Mouse (Mus musculus) MEL (cell line): ENCODE results near the gene Nop58. TPM values are rescaled to one million over a fixed set of nuclear protein-coding genes. Genes with fewer than 3 reads are reported as not detected.
A peak's percentile ranks its signal among the peaks of the same experiment; 100 is the strongest.

Experiments used
- DNase-seq: peaks from one replicate; pipeline ENCODE4 v3.0.0; 2011; ENCODE audit warnings: low read depth, low spot score
- H3K27ac ChIP-seq: 2 replicates; pipeline ENCODE4 v1.5.1; 2012; ENCODE audit warnings: low read depth, mild to moderate bottlenecking, control low read depth, low read length, moderate library complexity; ENCODE audit not compliant: control insufficient read depth
- H3K27me3 ChIP-seq, 2 experiments: fragments of 150-350 bp in 1 of 2; sonication (generic) in 1 of 2; 2 replicates each; pipeline ENCODE4 v1.6.1; 2012; ENCODE audit warnings: low read length in 2 of 2, mild to moderate bottlenecking in 2 of 2, improper control_type of control experiment in 1 of 2, moderate library complexity in 1 of 2; ENCODE audit not compliant: insufficient read depth in 2 of 2, control insufficient read depth in 1 of 2
- H3K36me3 ChIP-seq, 2 experiments: 2 replicates each; pipeline ENCODE4 v1.6.1; 2012 to 2014; ENCODE audit warnings: low read length in 2 of 2, improper control_type of control experiment in 1 of 2, inconsistent platforms in 1 of 2, mild to moderate bottlenecking in 1 of 2; ENCODE audit not compliant: insufficient read depth in 2 of 2, control insufficient read depth in 1 of 2
- H3K4me1 ChIP-seq, 2 experiments: fragments of 150-350 bp in 1 of 2; sonication (generic) in 1 of 2; 2 replicates each; pipeline ENCODE4 v1.6.1; 2012; ENCODE audit warnings: low read length in 2 of 2, improper control_type of control experiment in 1 of 2, mild to moderate bottlenecking in 1 of 2; ENCODE audit not compliant: insufficient read depth in 2 of 2, control insufficient read depth in 1 of 2
- H3K4me3 ChIP-seq, 2 experiments: fragments of 150-350 bp in 1 of 2; sonication (generic) in 1 of 2; 2 replicates each; pipeline ENCODE4 v1.5.1; 2012; ENCODE audit warnings: low read depth in 2 of 2, low read length in 2 of 2, mild to moderate bottlenecking in 2 of 2, moderate library complexity in 2 of 2, control low read depth in 1 of 2, improper control_type of control experiment in 1 of 2; ENCODE audit not compliant: control insufficient read depth in 1 of 2, insufficient read depth in 1 of 2
- H3K79me2 ChIP-seq: 2 replicates; pipeline ENCODE4 v1.6.1; 2012; ENCODE audit warnings: mild to moderate bottlenecking, low read length, moderate library complexity; ENCODE audit not compliant: control insufficient read depth, poor library complexity, insufficient read depth
- H3K9ac ChIP-seq: 2 replicates; pipeline ENCODE4 v1.6.1; 2012; ENCODE audit warnings: low read depth, mild to moderate bottlenecking, control low read depth, low read length, moderate library complexity; ENCODE audit not compliant: control insufficient read depth, poor library complexity, severe bottlenecking
- H3K9me3 ChIP-seq: fragments of 150-350 bp; sonication (generic); replicated peaks from 2 replicates; pipeline ENCODE4 v1.6.1; 2012; ENCODE audit warnings: mild to moderate bottlenecking, low read length, improper control_type of control experiment, moderate library complexity; ENCODE audit not compliant: insufficient read depth
- CHD2 ChIP-seq: IDR thresholded peaks from 2 replicates; pipeline ENCODE4 v1.6.1; 2011; ENCODE audit warnings: low read length, improper control_type of control experiment
- CTCF ChIP-seq, 3 experiments: IDR thresholded peaks in 2 of 3; conservative IDR thresholded peaks in 1 of 3; 2 replicates each; pipeline ENCODE4 v1.5.1; 2011 to 2012; ENCODE audit warnings: low read length in 3 of 3, low read depth in 2 of 3, mild to moderate bottlenecking in 2 of 3, improper control_type of control experiment in 1 of 3, inconsistent platforms in 1 of 3, mixed read lengths in 1 of 3, moderate library complexity in 1 of 3; ENCODE audit not compliant: control insufficient read depth in 1 of 3, insufficient read depth in 1 of 3, poor library complexity in 1 of 3, severe bottlenecking in 1 of 3
- E2F4 ChIP-seq: IDR thresholded peaks from 2 replicates; pipeline ENCODE4 v1.6.1; 2011; ENCODE audit warnings: low read depth, low read length, improper control_type of control experiment, borderline replicate concordance
- EP300 ChIP-seq, 2 experiments: IDR thresholded peaks; 2 replicates each; pipeline ENCODE4 v1.6.1; 2011; ENCODE audit warnings: improper control_type of control experiment in 2 of 2, low read length in 2 of 2, low read depth in 1 of 2, mild to moderate bottlenecking in 1 of 2
- ETS1 ChIP-seq: IDR thresholded peaks from 2 replicates; pipeline ENCODE4 v1.6.1; 2012; ENCODE audit warnings: low read depth, mild to moderate bottlenecking, inconsistent platforms, low read length, improper control_type of control experiment, moderate library complexity
- GATA1 ChIP-seq: IDR thresholded peaks from 2 replicates; pipeline ENCODE4 v1.6.1; 2011; ENCODE audit warnings: low read depth, low read length, improper control_type of control experiment
- HCFC1 ChIP-seq: IDR thresholded peaks from 2 replicates; pipeline ENCODE4 v1.6.1; 2012; ENCODE audit warnings: low read depth, mild to moderate bottlenecking, inconsistent platforms, low read length, improper control_type of control experiment, moderate library complexity
- JUND ChIP-seq: IDR thresholded peaks from 2 replicates; pipeline ENCODE4 v1.6.1; 2011; ENCODE audit warnings: low read depth, mild to moderate bottlenecking, improper control_type of control experiment, low read length
- KAT2A ChIP-seq: conservative IDR thresholded peaks from 2 replicates; pipeline ENCODE4 v1.6.1; 2012; ENCODE audit warnings: low read depth, low read length, improper control_type of control experiment, inconsistent platforms
- MAX ChIP-seq: IDR thresholded peaks from 2 replicates; pipeline ENCODE4 v1.6.1; 2011; ENCODE audit warnings: low read length, improper control_type of control experiment
- NELFE ChIP-seq: IDR thresholded peaks from 2 replicates; pipeline ENCODE4 v1.6.1; 2011; ENCODE audit warnings: low read depth, low read length, improper control_type of control experiment
- NRF1 ChIP-seq: IDR thresholded peaks from 2 replicates; pipeline ENCODE4 v1.6.1; 2014; ENCODE audit warnings: low read depth, mild to moderate bottlenecking, inconsistent platforms, low read length, improper control_type of control experiment, moderate library complexity; ENCODE audit not compliant: poor library complexity, insufficient read depth, severe bottlenecking
- POLR2A ChIP-seq, 2 experiments: IDR thresholded peaks; 2 replicates each; pipeline ENCODE4 v1.6.1; 2011 to 2012; ENCODE audit warnings: low read length in 2 of 2, mild to moderate bottlenecking in 2 of 2, control low read depth in 1 of 2, improper control_type of control experiment in 1 of 2, low read depth in 1 of 2, moderate library complexity in 1 of 2; ENCODE audit not compliant: control insufficient read depth in 1 of 2, insufficient read depth in 1 of 2, poor library complexity in 1 of 2
- POLR2AphosphoS2 ChIP-seq: IDR thresholded peaks from 2 replicates; pipeline ENCODE4 v1.6.1; 2011; ENCODE audit warnings: low read length, improper control_type of control experiment
- SIN3A ChIP-seq: IDR thresholded peaks from 2 replicates; pipeline ENCODE4 v1.6.1; 2012; ENCODE audit warnings: low read length, improper control_type of control experiment, inconsistent platforms
- SMC3 ChIP-seq: IDR thresholded peaks from 2 replicates; pipeline ENCODE4 v1.6.1; 2011; ENCODE audit warnings: low read depth, low read length, improper control_type of control experiment
- TAL1 ChIP-seq: IDR thresholded peaks from 2 replicates; pipeline ENCODE4 v1.6.1; 2012; ENCODE audit warnings: mild to moderate bottlenecking, inconsistent platforms, low read length, moderate library complexity, mixed read lengths
- UBTF ChIP-seq: IDR thresholded peaks from 2 replicates; pipeline ENCODE4 v1.6.1; 2012; ENCODE audit warnings: low read depth, mild to moderate bottlenecking, inconsistent platforms, low read length, improper control_type of control experiment, moderate library complexity, borderline replicate concordance; ENCODE audit not compliant: insufficient read depth
- USF1 ChIP-seq: IDR thresholded peaks from 2 replicates; pipeline ENCODE4 v1.6.1; 2014; ENCODE audit warnings: low read depth, mild to moderate bottlenecking, inconsistent platforms, low read length, improper control_type of control experiment, moderate library complexity
- USF2 ChIP-seq, 2 experiments: IDR thresholded peaks; 2 replicates each; pipeline ENCODE4 v1.6.1; 2011 to 2012; ENCODE audit warnings: improper control_type of control experiment in 2 of 2, low read length in 2 of 2, borderline replicate concordance in 1 of 2, inconsistent platforms in 1 of 2, low read depth in 1 of 2, mild to moderate bottlenecking in 1 of 2; ENCODE audit not compliant: insufficient read depth in 1 of 2
- ZC3H11A ChIP-seq: IDR thresholded peaks from 2 replicates; pipeline ENCODE4 v1.6.1; 2012; ENCODE audit warnings: low read depth, mild to moderate bottlenecking, inconsistent platforms, low read length, improper control_type of control experiment
- ZMIZ1 ChIP-seq: IDR thresholded peaks from 2 replicates; pipeline ENCODE4 v1.6.1; 2012; ENCODE audit warnings: low read depth, mild to moderate bottlenecking, inconsistent platforms, low read length, improper control_type of control experiment, moderate library complexity
- ZNF384 ChIP-seq: IDR thresholded peaks from 2 replicates; pipeline ENCODE4 v1.6.1; 2012; ENCODE audit warnings: low read depth, mild to moderate bottlenecking, inconsistent platforms, low read length, improper control_type of control experiment
- polyA plus RNA-seq, 2 experiments: library from polyadenylated mRNA; stranded (reverse) in 1 of 2; unstranded in 1 of 2; fragments of >175 nt in 1 of 2; fragments of >200 nt in 1 of 2; gene quantifications; 2 replicates each; pipeline versions ENCODE4 v1.2.1 to v1.2.4; 2012; ENCODE audit warnings: low replicate concordance in 2 of 2, low read depth in 1 of 2; ENCODE audit not compliant: insufficient read length in 2 of 2, insufficient read depth in 1 of 2, missing spikeins in 1 of 2
- total RNA-seq: library from RNA; depleted of rRNA; stranded (reverse); fragments of 300-350 nt; gene quantifications from 2 replicates; pipeline ENCODE4 v1.2.3, GENCODE M21; 2012

Nop58 gene
- total and polyA plus RNA-seq, 3 experiments = 474 to 1,828 (median 590) TPM

DNA sequence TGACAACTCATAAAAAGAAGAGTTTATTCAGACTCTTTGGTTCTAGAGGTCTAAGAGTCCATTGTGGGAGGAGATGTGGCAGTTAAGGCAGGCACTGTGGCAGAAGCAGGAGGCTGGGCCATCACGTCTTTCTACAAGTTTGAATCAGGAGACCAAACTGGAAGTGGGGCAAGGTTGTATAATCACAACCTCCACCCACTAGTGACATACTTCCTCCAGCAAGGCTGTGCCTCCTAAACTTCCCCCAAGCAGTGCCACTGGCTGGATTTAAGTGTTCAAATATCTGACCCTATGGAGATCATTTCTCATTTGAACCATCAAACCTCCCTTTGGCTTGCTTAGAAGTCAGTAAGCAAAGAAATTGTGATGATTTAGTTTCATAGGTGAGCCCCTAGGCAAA, 70.5 kb downstream of the Nop58 start:
- TF ChIP-seq UBTF = no peak
- no peak for TF ChIP-seq USF1
- no peak for TF ChIP-seq ETS1
- TF ChIP-seq TAL1 = no peak
- no peak for TF ChIP-seq POLR2AphosphoS2
- no peak for TF ChIP-seq NRF1
- TF ChIP-seq ZMIZ1 = no peak
- no peak for TF ChIP-seq ZNF384
- no peak for TF ChIP-seq ZC3H11A
- no peak for TF ChIP-seq SMC3
- no peak for TF ChIP-seq USF2 (IDR thresholded peaks at IDR 0.05; ENCODE audit: borderline replicate concordance in 1 of 2, insufficient read depth in 1 of 2, low read depth in 1 of 2, low read length in 2 of 2)
- TF ChIP-seq GATA1 = no peak
- TF ChIP-seq KAT2A = no peak
- no peak for TF ChIP-seq MAX
- no peak for TF ChIP-seq CHD2
- no peak for TF ChIP-seq CTCF (IDR thresholded peaks at IDR 0.05 in 2 of 3, conservative IDR thresholded peaks at IDR 0.05 in 1 of 3; ENCODE audit: control insufficient read depth in 1 of 3, insufficient read depth in 1 of 3, low read depth in 2 of 3, low read length in 3 of 3, poor library complexity in 1 of 3, severe bottlenecking in 1 of 3)
- TF ChIP-seq E2F4 = no peak
- Histone ChIP-seq H3K36me3 (peaks cover 0 to 4% of the 10 kb centered on the region in 2 experiments; a peak in 2 of 4 replicates), H3K9me3 (no peaks in the 10 kb centered on the region), H3K4me1 (no peaks in the 10 kb centered on the region; a peak in 1 of 4 replicates), H3K27me3 (no peaks in the 10 kb centered on the region), H3K79me2 (no peaks in the 10 kb centered on the region), H3K27ac (no peak overlapping the region), H3K9ac (no peak overlapping the region), H3K4me3 (no peak overlapping the region)
- DNase-seq = peak; percentile 26

DNA sequence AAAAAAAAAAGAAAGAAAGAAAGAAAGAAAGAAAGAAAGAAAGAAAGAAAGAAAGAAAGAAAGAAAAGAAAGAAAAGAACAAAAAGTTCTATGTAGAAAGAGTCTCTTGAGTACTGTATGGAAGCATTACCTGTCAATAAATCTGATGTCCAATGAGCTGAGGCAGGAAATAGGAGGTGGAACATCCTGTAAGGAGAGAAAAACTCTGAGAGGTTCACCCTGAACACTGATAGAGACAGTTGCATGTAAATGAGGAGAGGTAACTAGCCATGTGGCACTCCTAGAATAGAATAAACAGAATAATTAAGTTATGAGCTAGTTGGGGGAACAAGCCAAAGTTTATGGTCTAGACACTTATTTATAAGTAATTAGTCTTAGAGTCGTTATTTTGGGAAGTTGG, 73.6 kb downstream of the Nop58 start:
- Histone ChIP-seq H3K9me3 (no peaks in the 10 kb centered on the region), H3K79me2 (peaks cover 10% of the 10 kb centered on the region), H3K4me1 (peaks cover 0 to 4% of the 10 kb centered on the region in 2 experiments; a peak in 3 of 4 replicates), H3K4me3 (peak overlapping the region in 1 of 2 experiments; percentile 48; a peak in 1 of 4 replicates), H3K27me3 (no peaks in the 10 kb centered on the region), H3K36me3 (peaks cover 0 to 4% of the 10 kb centered on the region in 2 experiments; a peak in 2 of 4 replicates), H3K27ac (no peak overlapping the region), H3K9ac (no peak overlapping the region)
- TF ChIP-seq MAX (peak; percentile 44; the same call in 1 of the 2 replicates), EP300 (IDR thresholded peaks at IDR 0.05; ENCODE audit: low read depth in 1 of 2, low read length in 2 of 2) (no peak), HCFC1 (0 out of 2 replicates have a peak, but pooled peaks have one; percentile 35), POLR2A (IDR thresholded peaks at IDR 0.05; ENCODE audit: control insufficient read depth in 1 of 2, insufficient read depth in 1 of 2, low read depth in 1 of 2, low read length in 2 of 2, poor library complexity in 1 of 2) (peak in 1 of 2 experiments; percentile 26; a peak in 1 of 4 replicates), CHD2 (peak; percentile 32; the same call in 1 of the 2 replicates), NELFE (peak; percentile 51), USF1 (no peak), SIN3A (no peak), JUND (no peak)
- peak; percentile 65 for DNase-seq
